Mouse (Mus musculus): ENCODE measurements at regions not wholly inside any gene's neighbourhood (a gene's known extent, or its start where the extent isn't known, plus 50 kb on each side); places are given as distances from the start of the nearest gene placed in this dataset.

DNA sequence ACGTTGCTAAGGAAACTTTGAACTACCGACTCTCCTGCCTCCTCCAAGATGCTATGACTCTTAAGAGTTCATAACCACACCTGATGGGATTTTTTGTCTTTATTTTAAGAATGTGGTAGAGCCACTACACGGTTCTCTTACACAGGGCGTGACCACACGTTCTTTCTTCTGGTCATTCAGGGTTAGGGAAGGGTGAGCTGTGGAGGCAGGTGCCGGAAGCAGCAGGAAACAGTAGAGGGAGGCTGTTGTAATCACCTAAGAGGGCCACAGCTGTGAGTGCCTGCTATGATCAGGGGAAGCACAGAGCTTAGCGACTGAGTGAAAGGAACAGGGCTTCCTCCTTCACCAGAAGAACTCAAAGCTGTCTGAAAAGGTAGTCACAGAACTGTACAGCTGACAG lies 50.6 kb upstream of the Larp1 start:
- no peak for ATAC-seq
- H3K4me2 ChIP-seq (ENCODE audit: low read length) = no peak overlapping the region
- H3K9me3 ChIP-seq (replicated peaks; ENCODE audit: control insufficient read depth, low read length, poor library complexity, severe bottlenecking) = no peaks in the 10 kb centered on the region
- H3K36me3 ChIP-seq (ENCODE audit: control insufficient read depth, insufficient read depth, low read length) = no peaks in the 10 kb centered on the region
- 76% methylated on average over 7 of the region's 7 CpGs for WGBS
- H3K9ac ChIP-seq (ENCODE audit: low read depth, low read length) = no peak overlapping the region
- peaks cover 7% of the 10 kb centered on the region; the same call in 1 of the 2 replicates for H3K4me1 ChIP-seq (ENCODE audit: control insufficient read depth, insufficient read depth, low read length)
- H3K27ac ChIP-seq (ENCODE audit: low read length) = no peak overlapping the region
- H3K27me3 ChIP-seq (ENCODE audit: control insufficient read depth, insufficient read depth, low read depth, low read length) = no peaks in the 10 kb centered on the region
- no peak overlapping the region for H3K4me3 ChIP-seq (ENCODE audit: low read depth, low read length)

DNA sequence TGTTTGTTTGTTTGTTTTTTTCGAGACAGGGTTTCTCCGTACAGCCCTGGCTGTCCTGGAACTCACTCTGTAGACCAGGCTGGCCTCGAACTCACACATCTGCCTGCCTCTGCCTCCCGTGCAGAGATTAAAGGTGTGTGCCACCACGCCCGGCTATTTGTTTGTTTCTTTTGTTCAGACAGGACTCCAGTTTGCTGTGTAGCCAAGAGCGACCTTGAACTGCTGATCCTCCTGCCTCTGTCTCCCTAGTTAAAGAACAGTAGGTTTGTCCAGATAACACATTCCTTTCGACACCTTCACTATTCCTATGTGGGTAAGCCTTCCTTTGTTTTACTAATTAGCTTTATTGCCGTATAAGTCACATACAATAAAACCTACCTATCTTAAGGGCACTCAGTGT lies 52.0 kb upstream of the Larp1 start:
- H3K36me3 ChIP-seq (ENCODE audit: control insufficient read depth, insufficient read depth, low read length) = no peaks in the 10 kb centered on the region
- no peak overlapping the region for H3K4me3 ChIP-seq (ENCODE audit: low read depth, low read length)
- H3K27me3 ChIP-seq (ENCODE audit: control insufficient read depth, insufficient read depth, low read depth, low read length) = no peaks in the 10 kb centered on the region
- no peaks in the 10 kb centered on the region for H3K9me3 ChIP-seq (replicated peaks; ENCODE audit: control insufficient read depth, low read length, poor library complexity, severe bottlenecking)
- WGBS = 92% methylated on average over 9 of the region's 9 CpGs
- no peak overlapping the region for H3K4me2 ChIP-seq (ENCODE audit: low read length)
- ATAC-seq = no peak
- no peak overlapping the region for H3K9ac ChIP-seq (ENCODE audit: low read depth, low read length)
- peaks cover under 1% of the 10 kb centered on the region; the same call in 1 of the 2 replicates for H3K4me1 ChIP-seq (ENCODE audit: control insufficient read depth, insufficient read depth, low read length)
- no peak overlapping the region for H3K27ac ChIP-seq (ENCODE audit: low read length)

DNA sequence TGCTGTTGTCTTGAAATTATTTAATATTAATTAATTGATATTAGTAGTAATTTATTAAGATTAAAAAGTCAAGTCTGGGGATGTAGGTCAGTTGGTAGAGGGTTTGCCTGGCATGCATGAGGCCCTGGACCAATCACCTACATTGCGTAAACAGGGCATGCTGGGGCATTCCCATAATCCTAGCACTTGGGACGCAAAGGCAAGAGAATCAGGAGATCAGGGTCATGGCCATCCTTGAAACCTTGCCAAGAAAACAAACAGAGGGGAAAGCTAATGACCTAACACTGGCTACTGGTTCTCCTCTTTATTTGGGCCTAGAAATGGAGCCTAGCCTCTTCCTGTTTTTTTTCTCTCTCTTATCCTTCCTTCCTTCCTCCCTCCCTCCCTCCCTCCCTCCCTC lies 52.8 kb upstream of the Larp1 start:
- no peak overlapping the region for H3K27ac ChIP-seq (ENCODE audit: low read length)
- H3K4me3 ChIP-seq (ENCODE audit: low read depth, low read length) = no peak overlapping the region
- WGBS = 88% methylated on average over 2 of the region's 2 CpGs
- ATAC-seq = no peak
- H3K9me3 ChIP-seq (replicated peaks; ENCODE audit: control insufficient read depth, low read length, poor library complexity, severe bottlenecking) = no peaks in the 10 kb centered on the region
- no peaks in the 10 kb centered on the region for H3K36me3 ChIP-seq (ENCODE audit: control insufficient read depth, insufficient read depth, low read length)
- H3K27me3 ChIP-seq (ENCODE audit: control insufficient read depth, insufficient read depth, low read depth, low read length) = no peaks in the 10 kb centered on the region
- H3K4me2 ChIP-seq (ENCODE audit: low read length) = no peak overlapping the region
- H3K9ac ChIP-seq (ENCODE audit: low read depth, low read length) = no peak overlapping the region
- H3K4me1 ChIP-seq (ENCODE audit: control insufficient read depth, insufficient read depth, low read length) = no peaks in the 10 kb centered on the region

DNA sequence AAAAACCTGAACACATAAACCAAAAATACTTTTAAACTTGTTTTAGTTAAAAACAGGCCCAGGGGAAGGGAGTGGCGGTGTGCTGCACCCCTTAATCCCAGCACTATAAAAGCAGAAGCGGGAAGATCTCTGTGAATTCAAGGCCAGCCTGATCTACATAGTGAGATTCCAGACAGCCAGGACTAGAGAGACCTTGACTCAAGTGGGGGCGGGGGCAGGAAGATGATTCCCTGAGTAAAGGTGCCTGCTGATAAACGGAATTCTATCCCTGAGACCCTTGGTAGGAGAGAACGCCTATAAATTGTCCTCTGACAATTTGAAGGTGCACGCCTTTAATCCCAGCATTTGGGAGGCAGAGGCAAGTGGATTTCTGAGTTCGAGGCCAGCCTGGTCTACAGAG lies 53.4 kb upstream of the Larp1 start:
- no peaks in the 10 kb centered on the region for H3K36me3 ChIP-seq (ENCODE audit: control insufficient read depth, insufficient read depth, low read length)
- 90% methylated on average over 7 of the region's 7 CpGs for WGBS
- ATAC-seq = no peak
- no peak overlapping the region for H3K9ac ChIP-seq (ENCODE audit: low read depth, low read length)
- H3K27ac ChIP-seq (ENCODE audit: low read length) = no peak overlapping the region
- no peaks in the 10 kb centered on the region for H3K27me3 ChIP-seq (ENCODE audit: control insufficient read depth, insufficient read depth, low read depth, low read length)
- H3K4me2 ChIP-seq (ENCODE audit: low read length) = no peak overlapping the region
- H3K4me3 ChIP-seq (ENCODE audit: low read depth, low read length) = no peak overlapping the region
- H3K9me3 ChIP-seq (replicated peaks; ENCODE audit: control insufficient read depth, low read length, poor library complexity, severe bottlenecking) = no peaks in the 10 kb centered on the region
- no peaks in the 10 kb centered on the region for H3K4me1 ChIP-seq (ENCODE audit: control insufficient read depth, insufficient read depth, low read length)

DNA sequence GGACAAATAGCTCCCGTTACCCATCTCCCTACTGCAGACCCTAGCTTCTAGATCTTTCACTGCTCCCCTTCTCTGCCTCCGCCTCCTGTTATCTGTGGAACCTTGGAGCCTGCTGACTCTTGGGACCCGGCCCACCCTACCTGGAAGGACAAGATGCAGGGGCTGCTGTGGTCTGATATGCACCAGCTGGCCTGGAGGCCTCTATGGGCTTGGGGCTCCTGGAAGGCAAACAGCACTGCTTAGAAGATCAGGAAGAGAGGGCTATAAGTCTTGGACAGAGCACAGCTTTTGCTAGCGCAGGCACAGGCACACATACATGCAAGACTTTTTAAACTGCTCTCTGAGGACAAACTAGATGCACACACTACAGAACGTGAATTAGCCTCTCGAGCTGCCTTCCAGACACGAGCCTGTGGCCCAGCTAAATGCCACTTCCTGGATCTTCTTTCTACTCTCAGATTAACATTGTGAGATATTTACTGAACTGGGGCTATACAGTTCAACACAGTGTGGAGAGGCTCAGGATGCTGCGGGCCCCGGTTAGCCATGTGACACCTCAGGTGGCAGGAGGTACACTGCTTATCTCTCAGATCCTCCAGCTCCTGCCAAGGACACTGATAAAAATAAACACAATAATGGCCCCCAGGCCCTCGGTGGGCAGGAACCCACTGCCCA lies 54.2 kb upstream of the Larp1 start:
- no peaks in the 10 kb centered on the region for H3K36me3 ChIP-seq (ENCODE audit: control insufficient read depth, insufficient read depth, low read length)
- no peaks in the 10 kb centered on the region for H3K27me3 ChIP-seq (ENCODE audit: control insufficient read depth, insufficient read depth, low read depth, low read length)
- no peak overlapping the region for H3K9ac ChIP-seq (ENCODE audit: low read depth, low read length)
- ATAC-seq = no peak
- no peak overlapping the region for H3K4me3 ChIP-seq (ENCODE audit: low read depth, low read length)
- WGBS = 83% methylated on average over 10 of the region's 10 CpGs
- H3K4me2 ChIP-seq (ENCODE audit: low read length) = no peak overlapping the region
- H3K4me1 ChIP-seq (ENCODE audit: control insufficient read depth, insufficient read depth, low read length) = no peaks in the 10 kb centered on the region
- H3K27ac ChIP-seq (ENCODE audit: low read length) = no peak overlapping the region
- no peaks in the 10 kb centered on the region for H3K9me3 ChIP-seq (replicated peaks; ENCODE audit: control insufficient read depth, low read length, poor library complexity, severe bottlenecking)

DNA sequence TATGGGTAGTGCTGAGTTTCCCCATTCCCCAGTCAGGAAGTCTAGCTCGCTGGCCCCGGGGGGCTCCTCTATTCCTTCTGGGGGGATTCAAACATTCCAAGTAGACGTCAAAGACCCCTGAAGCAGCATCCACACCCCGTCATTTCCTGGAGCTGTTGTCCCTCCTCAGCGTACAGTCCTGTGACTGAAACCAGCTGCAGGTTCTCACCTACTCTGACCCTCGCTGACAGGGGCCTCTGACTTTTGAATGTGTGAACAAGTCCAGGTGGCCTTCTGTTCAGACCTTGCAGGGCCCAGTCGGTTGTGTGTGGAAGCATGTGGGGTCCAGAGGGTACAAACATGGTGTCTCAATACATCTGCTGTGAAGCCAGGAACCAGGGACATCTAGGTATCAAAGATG lies 55.2 kb upstream of the Larp1 start:
- H3K9ac ChIP-seq (ENCODE audit: low read depth, low read length) = no peak overlapping the region
- no peak for ATAC-seq

DNA sequence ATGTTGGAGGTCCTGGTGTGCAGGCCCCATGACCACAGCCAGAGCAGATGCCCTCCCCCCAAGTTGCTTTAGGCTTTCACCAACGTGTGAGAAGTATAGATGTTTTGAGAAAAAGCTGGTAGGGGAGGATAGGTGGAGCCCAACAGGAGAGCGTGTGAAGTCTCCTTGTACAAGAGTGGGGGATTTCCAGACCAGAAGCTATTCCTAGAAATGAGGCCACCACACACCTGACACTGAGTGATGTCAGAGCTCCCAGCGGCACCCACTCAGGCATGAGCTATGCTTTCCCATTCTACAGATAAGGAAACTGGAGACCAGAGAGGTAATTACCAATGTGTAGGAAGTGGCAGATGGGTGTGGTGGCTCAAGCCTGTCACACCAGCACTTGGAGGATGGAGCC lies 56.2 kb upstream of the Larp1 start:
- no peaks in the 10 kb centered on the region for H3K4me1 ChIP-seq (ENCODE audit: control insufficient read depth, insufficient read depth, low read length)
- ATAC-seq = no peak
- H3K4me3 ChIP-seq (ENCODE audit: low read depth, low read length) = no peak overlapping the region
- WGBS = 74% methylated on average over 3 of the region's 3 CpGs
- H3K27ac ChIP-seq (ENCODE audit: low read length) = no peak overlapping the region
- no peaks in the 10 kb centered on the region for H3K36me3 ChIP-seq (ENCODE audit: control insufficient read depth, insufficient read depth, low read length)
- no peaks in the 10 kb centered on the region for H3K9me3 ChIP-seq (replicated peaks; ENCODE audit: control insufficient read depth, low read length, poor library complexity, severe bottlenecking)
- no peak overlapping the region for H3K9ac ChIP-seq (ENCODE audit: low read depth, low read length)
- H3K4me2 ChIP-seq (ENCODE audit: low read length) = no peak overlapping the region
- no peaks in the 10 kb centered on the region for H3K27me3 ChIP-seq (ENCODE audit: control insufficient read depth, insufficient read depth, low read depth, low read length)

More for the DNA sequence above, 55.2 kb upstream of the Larp1 start:
- Histone ChIP-seq H3K4me3 (ENCODE audit: low read depth, low read length) (no peak overlapping the region), H3K27ac (ENCODE audit: low read length) (no peak overlapping the region), H3K4me1 (ENCODE audit: control insufficient read depth, insufficient read depth, low read length) (no peaks in the 10 kb centered on the region), H3K36me3 (ENCODE audit: control insufficient read depth, insufficient read depth, low read length) (no peaks in the 10 kb centered on the region), H3K9me3 (replicated peaks; ENCODE audit: control insufficient read depth, low read length, poor library complexity, severe bottlenecking) (no peaks in the 10 kb centered on the region), H3K27me3 (ENCODE audit: control insufficient read depth, insufficient read depth, low read depth, low read length) (no peaks in the 10 kb centered on the region), H3K4me2 (ENCODE audit: low read length) (no peak overlapping the region)
- WGBS = 86% methylated on average over 7 of the region's 7 CpGs

DNA sequence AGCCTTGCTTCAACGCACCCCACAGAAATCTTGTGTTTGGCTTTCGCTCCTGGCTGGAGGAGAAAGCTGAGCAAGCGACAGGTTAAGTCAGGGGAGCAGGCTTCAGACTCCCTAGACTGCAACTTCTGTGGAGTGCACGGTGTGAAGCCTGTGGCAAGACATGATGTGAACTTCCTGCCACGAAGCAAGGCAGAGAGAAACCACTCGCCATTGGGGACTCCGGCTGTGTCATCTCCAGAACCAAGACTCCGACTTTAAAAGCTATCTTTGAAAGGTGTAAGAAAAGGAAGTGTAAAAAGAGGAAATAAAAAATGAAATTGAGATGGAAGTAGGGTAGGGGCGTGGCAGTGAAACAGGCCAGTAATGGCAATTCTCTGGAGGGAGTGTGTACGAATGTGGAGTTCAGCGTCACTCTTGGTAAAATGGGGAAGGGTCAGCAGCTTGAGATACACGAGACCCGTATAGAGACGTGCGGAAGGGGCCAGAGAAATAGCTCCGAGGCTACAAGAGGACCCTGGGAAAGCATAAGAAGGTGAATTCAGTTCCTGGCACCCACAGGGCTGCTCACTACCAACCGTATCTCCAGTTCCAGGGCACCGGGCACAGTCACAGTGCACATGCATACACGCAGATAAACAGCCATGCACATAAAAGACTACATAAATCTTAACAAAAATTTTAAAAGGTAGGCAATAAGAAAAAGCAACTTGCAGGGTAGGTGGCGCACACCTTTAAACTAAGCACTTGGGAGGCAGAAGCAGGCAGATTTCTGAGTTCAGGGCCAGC lies 57.1 kb upstream of the Larp1 start:
- no peaks in the 10 kb centered on the region for H3K36me3 ChIP-seq (ENCODE audit: control insufficient read depth, insufficient read depth, low read length)
- H3K9ac ChIP-seq (ENCODE audit: low read depth, low read length) = no peak overlapping the region
- no peaks in the 10 kb centered on the region for H3K27me3 ChIP-seq (ENCODE audit: control insufficient read depth, insufficient read depth, low read depth, low read length)
- H3K9me3 ChIP-seq (replicated peaks; ENCODE audit: control insufficient read depth, low read length, poor library complexity, severe bottlenecking) = no peaks in the 10 kb centered on the region
- WGBS = 83% methylated on average over 20 of the region's 20 CpGs
- no peak for ATAC-seq
- H3K4me2 ChIP-seq (ENCODE audit: low read length) = no peak overlapping the region
- no peak overlapping the region for H3K4me3 ChIP-seq (ENCODE audit: low read depth, low read length)
- H3K27ac ChIP-seq (ENCODE audit: low read length) = no peak overlapping the region
- H3K4me1 ChIP-seq (ENCODE audit: control insufficient read depth, insufficient read depth, low read length) = no peaks in the 10 kb centered on the region

DNA sequence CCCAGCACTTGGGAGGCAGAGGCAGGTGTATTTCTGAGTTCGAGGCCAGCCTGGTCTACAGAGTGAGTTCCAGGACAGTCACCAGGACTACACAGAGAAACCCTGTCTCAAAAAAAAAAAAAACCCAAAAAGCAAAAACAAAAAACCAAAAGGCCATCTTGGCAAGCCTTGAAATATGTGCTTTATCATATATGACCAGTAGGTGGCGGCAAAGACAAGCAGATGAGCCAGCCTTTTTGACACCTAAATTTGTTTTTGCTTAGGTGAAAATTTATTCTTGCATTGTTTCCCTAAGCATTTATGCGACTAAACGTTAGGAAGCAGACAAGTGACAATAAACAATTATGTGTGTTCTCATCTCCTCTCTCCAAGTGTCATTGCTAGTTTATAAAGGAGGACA lies 57.9 kb upstream of the Larp1 start:
- Histone ChIP-seq H3K9me3 (replicated peaks; ENCODE audit: control insufficient read depth, low read length, poor library complexity, severe bottlenecking) (no peaks in the 10 kb centered on the region), H3K4me2 (ENCODE audit: low read length) (no peak overlapping the region), H3K4me3 (ENCODE audit: low read depth, low read length) (no peak overlapping the region), H3K36me3 (ENCODE audit: control insufficient read depth, insufficient read depth, low read length) (no peaks in the 10 kb centered on the region), H3K9ac (ENCODE audit: low read depth, low read length) (no peak overlapping the region), H3K27ac (ENCODE audit: low read length) (no peak overlapping the region), H3K27me3 (ENCODE audit: control insufficient read depth, insufficient read depth, low read depth, low read length) (no peaks in the 10 kb centered on the region), H3K4me1 (ENCODE audit: control insufficient read depth, insufficient read depth, low read length) (no peaks in the 10 kb centered on the region)
- 0% methylated on average over 4 of the region's 4 CpGs for WGBS
- ATAC-seq = no peak

Measured in midbrain, embryonic 16.5 days (tissue).